Mouse (Mus musculus): Measurements from ENCODE around the gene Lmbrd2.

DNA sequence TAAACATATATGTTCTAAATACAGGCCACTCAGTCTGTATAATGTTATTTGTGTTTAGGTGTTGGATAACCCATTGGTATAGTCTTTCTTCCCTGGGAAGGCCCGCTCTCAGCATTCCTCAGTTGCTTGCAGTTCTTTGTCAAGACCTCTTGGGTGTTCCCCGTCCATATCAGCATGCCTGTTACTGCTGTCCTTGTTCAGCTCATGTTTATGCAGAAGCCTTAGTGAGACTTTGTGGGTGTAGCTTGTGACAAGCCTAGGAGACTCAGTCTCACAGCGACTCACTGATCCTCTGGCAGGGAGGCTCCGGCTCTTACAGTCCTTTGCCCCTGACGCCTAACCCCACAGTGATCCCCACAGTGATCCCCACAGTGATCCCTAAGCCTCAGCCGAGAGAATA, 23.8 kb downstream of the Lmbrd2 start:
- no peak for TF ChIP-seq CTCF (IDR thresholded peaks at IDR 0.05; ENCODE audit: control insufficient read depth, insufficient read depth, insufficient replicate concordance, low read depth, low read length)
- no peak for TF ChIP-seq POLR2A (IDR thresholded peaks at IDR 0.05; ENCODE audit: control insufficient read depth, low read depth, low read length)

Data from testis, adult 2 months (tissue).